In the genomic region with DNA sequence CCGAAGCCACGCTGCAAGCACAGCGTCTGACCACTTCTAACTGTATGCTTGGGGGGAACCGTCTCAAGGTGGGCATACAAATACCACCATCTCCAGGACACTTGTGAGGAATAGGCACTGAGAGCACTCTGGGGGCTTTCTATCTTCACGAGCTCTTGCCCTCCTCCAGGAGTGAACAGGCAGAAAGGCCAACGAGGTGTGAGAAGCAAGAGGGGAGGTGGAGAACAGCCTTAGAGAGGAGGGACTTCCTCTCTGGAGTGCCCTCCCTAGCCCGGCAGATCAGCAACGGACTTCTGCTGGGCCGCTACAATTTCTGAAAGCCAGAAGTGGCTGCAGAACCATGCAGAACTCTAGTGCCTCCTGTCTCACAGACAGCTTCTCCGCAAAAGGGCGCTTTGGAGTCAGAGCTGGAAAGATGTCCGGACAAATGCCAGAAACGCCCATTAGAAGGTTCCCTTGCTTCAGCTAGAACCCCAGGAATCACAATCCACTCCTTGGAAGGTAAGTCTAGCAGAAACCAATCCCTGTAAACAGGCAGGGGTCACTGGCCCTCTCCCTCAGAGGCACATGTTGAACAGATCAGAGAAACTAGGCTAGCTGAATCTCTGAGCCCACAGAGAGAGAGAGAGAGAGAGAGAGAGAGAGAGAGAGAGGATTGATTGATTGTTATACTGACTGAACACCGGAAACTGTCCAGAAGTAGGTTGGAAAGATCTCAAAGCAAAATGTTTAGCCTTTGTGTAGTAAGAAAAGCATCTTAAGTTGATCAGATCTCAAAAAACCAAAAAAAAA, we compare ENCODE assay signal across 10 mouse cellular contexts. TPM values are rescaled to one million over a fixed set of nuclear protein-coding genes. Genes with fewer than 3 reads are reported as not detected.
DNase-seq lines count a peak whose midpoint lies in the region; ATAC-seq and TF ChIP-seq lines count a peak whose summit lies in the region.
"Had no signal": no experiment of that assay in that cellular context is flagged by ENCODE, and none has a peak within 500 bp of the region (broad histone marks: within the 10 kb centered on the region; RNA-seq: fewer than 3 reads in every experiment).

No protein-coding gene starts in this region.

- H3K9ac ChIP-seq in hindbrain, embryonic 11.5 days (ENCODE audit: low read depth, low read length), result no peak overlapping the region

- 0 out of 2 replicates have a peak overlapping the region, but pooled peaks have one; percentile 5 for H3K4me2 ChIP-seq in hindbrain, embryonic 11.5 days (replicated peaks; ENCODE audit: low read depth, low read length)

- H3K27me3 ChIP-seq in kidney, adult 2 months (replicated peaks; ENCODE audit: control insufficient read depth, insufficient read depth, low read length), result no peaks in the 10 kb centered on the region
- H3K27me3 ChIP-seq in G1E (ENCODE audit: insufficient read depth, low read length), result no peaks in the 10 kb centered on the region
- H3K27me3 ChIP-seq in hindbrain, embryonic 11.5 days (ENCODE audit: control insufficient read depth, insufficient read depth, low read length), result no peaks in the 10 kb centered on the region

- peak; percentile 52 for DNase-seq in kidney, adult 2 months
- no peak for DNase-seq in kidney, adult 18-20 months
- peak; percentile 58 for DNase-seq in G1E (ENCODE audit: low spot score)
- no peak for DNase-seq in hindbrain, embryonic 11.5 days (ENCODE audit: low spot score)
- no peak for DNase-seq in cerebellum, postnatal 14 days
- no peak for DNase-seq in frontal cortex, postnatal 10 days (ENCODE audit: low spot score in 2 of 2)

- 44% methylated on average over 14 of the region's 14 CpGs for WGBS in kidney, adult 2 months
- 84% methylated on average over 14 of the region's 14 CpGs for WGBS in hindbrain, embryonic 11.5 days
- whole genome bisulfite sequencing in macrophage (ENCODE audit: missing documents), result 13% methylated on average over 14 of the region's 14 CpGs

- no peak for TF ChIP-seq POLR2A in kidney, adult 2 months (IDR thresholded peaks at IDR 0.05; ENCODE audit: low read depth, low read length)

- H3K9me3 ChIP-seq in G1E (replicated peaks), result no peaks in the 10 kb centered on the region
- H3K9me3 ChIP-seq in hindbrain, embryonic 11.5 days (ENCODE audit: control insufficient read depth, low read length), result no peaks in the 10 kb centered on the region

- H3K4me3 ChIP-seq in kidney, adult 2 months (ENCODE audit: insufficient read depth, low read depth, low read length), result peak overlapping the region; percentile 21
- H3K4me3 ChIP-seq in G1E (ENCODE audit: low read depth, low read length) (peak overlapping the region; percentile 97), macrophage (ENCODE audit: inconsistent target) (peak overlapping the region; percentile 100)
- no peak overlapping the region for H3K4me3 ChIP-seq in hindbrain, embryonic 11.5 days (ENCODE audit: low read depth, low read length)

- no peak for TF ChIP-seq CTCF in kidney, adult 2 months (conservative IDR thresholded peaks at IDR 0.05; ENCODE audit: insufficient read depth, insufficient read length, low read depth, low read length)
- no peak for TF ChIP-seq CTCF in G1E (IDR thresholded peaks at IDR 0.05; ENCODE audit: low read depth, low read length)

- no peak for ATAC-seq in G1E (ENCODE audit: extremely low read depth, insufficient number of reproducible peaks, low FRiP score, poor library complexity, severe bottlenecking)
- no peak for ATAC-seq in hindbrain, embryonic 11.5 days (ENCODE audit: low FRiP score)
- ATAC-seq in activated CD4-positive, CD25-positive, alpha-beta regulatory T cell, adult 4 months, result no peak

- H3K79me2 ChIP-seq in macrophage (ENCODE audit: inconsistent target), result peaks cover 69% of the 10 kb centered on the region

- H3K4me1 ChIP-seq in kidney, adult 2 months (ENCODE audit: control insufficient read depth, insufficient read depth, low read length), result peaks cover 26% of the 10 kb centered on the region
- peaks cover 67% of the 10 kb centered on the region for H3K4me1 ChIP-seq in G1E (ENCODE audit: insufficient read depth, low read depth, low read length)
- peaks cover 3% of the 10 kb centered on the region; the same call in 1 of the 2 replicates for H3K4me1 ChIP-seq in hindbrain, embryonic 11.5 days (replicated peaks; ENCODE audit: control insufficient read depth, insufficient read depth, low read length)

- no peaks in the 10 kb centered on the region for H3K36me3 ChIP-seq in kidney, adult 2 months (ENCODE audit: control insufficient read depth, insufficient read depth, low read length)
- H3K36me3 ChIP-seq in G1E (replicated peaks), result peaks cover 49% of the 10 kb centered on the region
- H3K36me3 ChIP-seq in hindbrain, embryonic 11.5 days (ENCODE audit: control insufficient read depth, insufficient read depth, low read length), result 0 out of 2 replicates have a peak, but pooled peaks cover 2% of the 10 kb centered on the region
- H3K36me3 ChIP-seq in macrophage (ENCODE audit: inconsistent target), result no peaks in the 10 kb centered on the region; the same call in 1 of the 2 replicates

- H3K27ac ChIP-seq in kidney, adult 2 months (ENCODE audit: insufficient read depth, low read depth, low read length), result peak overlapping the region; percentile 81
- H3K27ac ChIP-seq in hindbrain, embryonic 11.5 days (ENCODE audit: low read depth, low read length), result no peak overlapping the region
- peak overlapping the region; percentile 99 for H3K27ac ChIP-seq in macrophage
- H3K27ac ChIP-seq: left cerebral cortex, adult 2 months had no signal

RNA-seq across cellular contexts. Expression of gene Rab5c, which starts 1.9 kb away (rescaled TPM):
- 445 and 472 TPM in 2 replicates for polyA plus RNA-seq in kidney, adult 2 months (2012; rRNA removed)
- total RNA-seq in G1E (2014; fragmentation: Nextera tagmentation) (181 and 202 TPM in 2 replicates), G1E (2017) (153 and 173 TPM in 2 replicates)
- polyA plus RNA-seq in G1E (2012) (362 and 429 TPM in 2 replicates), macrophage (2018) (348 to 578 TPM (median 378 TPM) in 3 replicates)
- 76.6 and 87.5 TPM in 2 replicates for polyA plus RNA-seq in hindbrain, embryonic 11.5 days (2014; fragmentation: Nextera tagmentation; extraction: Ambion mirVana)
- 100 to 1,000 TPM in 1 of 26 experiments, 10 to 100 TPM in 25; 39.2 to 102 (median 64.6) TPM for total RNA-seq in macrophage (2018; cell fraction: chromatin; rRNA removed)
- total RNA-seq in macrophage (2018; cell fraction: cytosol; rRNA removed), result 100 to 1,000 TPM; 286 to 464 (median 359) TPM
- 100 to 1,000 TPM in 24 of 26 experiments, 10 to 100 TPM in 2; 81.7 to 239 (median 158) TPM for total RNA-seq in macrophage (2018; cell fraction: nucleus; rRNA removed)
- polyA plus RNA-seq in activated CD4-positive, CD25-positive, alpha-beta regulatory T cell, adult 4 months (2017; shearing (Covaris generic)), result 10 to 100 TPM; 29.0 to 44.1 TPM

RNA-seq across cellular contexts. Expression of gene Hspb9, which starts 22.5 kb away (rescaled TPM):
- 0.48 and 0.49 TPM in 2 replicates for polyA plus RNA-seq in kidney, adult 2 months (2012; rRNA removed)
- total RNA-seq in G1E (2014; fragmentation: Nextera tagmentation) (2.4 TPM in 1 of 2 replicates, not detected in the other), G1E (2017) (0.22 and 0.35 TPM in 2 replicates)
- polyA plus RNA-seq in G1E (2012) (0.55 and 0.61 TPM in 2 replicates), macrophage (2018) (not detected in 3 replicates)
- polyA plus RNA-seq in hindbrain, embryonic 11.5 days (2014; fragmentation: Nextera tagmentation; extraction: Ambion mirVana), result 0.50 and 0.82 TPM in 2 replicates
- total RNA-seq in macrophage (2018; cell fraction: chromatin; rRNA removed), result 1 to 10 TPM in 6 of 26 experiments, not detected in 20; 1.5 to 3.3 (median 1.7) TPM
- under 1 TPM in 10 of 26 experiments, not detected in 16; 0.25 to 0.92 (median 0.34) TPM for total RNA-seq in macrophage (2018; cell fraction: cytosol; rRNA removed)
- 1 to 10 TPM in 8 of 26 experiments, under 1 TPM in 1, not detected in 17; 0.99 to 5.3 (median 3.1) TPM for total RNA-seq in macrophage (2018; cell fraction: nucleus; rRNA removed)
- under 1 TPM; 0.70 to 0.78 TPM for polyA plus RNA-seq in activated CD4-positive, CD25-positive, alpha-beta regulatory T cell, adult 4 months (2017; shearing (Covaris generic))
- total RNA-seq: left cerebral cortex, adult 2 months had no signal
- polyA plus RNA-seq: brain, embryonic 14.5 days had no signal

RNA-seq across cellular contexts. Expression of gene Kcnh4, which starts 23.6 kb away (rescaled TPM):
- polyA plus RNA-seq in kidney, adult 2 months (2012; rRNA removed), result 0.04 and 0.08 TPM in 2 replicates
- total RNA-seq in G1E (2014; fragmentation: Nextera tagmentation) (not detected in 2 replicates), G1E (2017) (not detected in 2 replicates)
- polyA plus RNA-seq in G1E (2012) (not detected in 2 replicates), macrophage (2018) (not detected in 3 replicates)
- 3.8 and 5.7 TPM in 2 replicates for polyA plus RNA-seq in hindbrain, embryonic 11.5 days (2014; fragmentation: Nextera tagmentation; extraction: Ambion mirVana)
- total RNA-seq in macrophage (2018; cell fraction: chromatin; rRNA removed), result 1 to 10 TPM in 3 of 26 experiments, under 1 TPM in 18, not detected in 5; 0.18 to 3.5 (median 0.32) TPM
- total RNA-seq in macrophage (2018; cell fraction: cytosol; rRNA removed), result under 1 TPM in 14 of 26 experiments, not detected in 12; 0.03 to 0.52 (median 0.06) TPM
- 1 to 10 TPM in 3 of 26 experiments, under 1 TPM in 12, not detected in 11; 0.10 to 2.2 (median 0.30) TPM for total RNA-seq in macrophage (2018; cell fraction: nucleus; rRNA removed)
- under 1 TPM; 0.11 to 0.34 TPM for polyA plus RNA-seq in activated CD4-positive, CD25-positive, alpha-beta regulatory T cell, adult 4 months (2017; shearing (Covaris generic))

RNA-seq across cellular contexts. Expression of gene Kat2a, which starts 23.9 kb away (rescaled TPM):
- polyA plus RNA-seq in kidney, adult 2 months (2012; rRNA removed), result 25.9 and 29.0 TPM in 2 replicates
- total RNA-seq in G1E (2014; fragmentation: Nextera tagmentation) (46.8 and 47.0 TPM in 2 replicates), G1E (2017) (17.9 and 18.8 TPM in 2 replicates)
- polyA plus RNA-seq in G1E (2012) (93.4 and 94.2 TPM in 2 replicates), macrophage (2018) (22.4 to 41.0 TPM (median 23.3 TPM) in 3 replicates)
- 47.2 and 50.3 TPM in 2 replicates for polyA plus RNA-seq in hindbrain, embryonic 11.5 days (2014; fragmentation: Nextera tagmentation; extraction: Ambion mirVana)
- total RNA-seq in macrophage (2018; cell fraction: chromatin; rRNA removed), result 10 to 100 TPM; 35.6 to 91.5 (median 59.1) TPM
- total RNA-seq in macrophage (2018; cell fraction: cytosol; rRNA removed), result 10 to 100 TPM; 11.8 to 23.7 (median 19.2) TPM
- 10 to 100 TPM; 16.9 to 85.9 (median 40.5) TPM for total RNA-seq in macrophage (2018; cell fraction: nucleus; rRNA removed)
- 10 to 100 TPM; 11.2 to 13.3 TPM for polyA plus RNA-seq in activated CD4-positive, CD25-positive, alpha-beta regulatory T cell, adult 4 months (2017; shearing (Covaris generic))

RNA-seq across cellular contexts. Expression of gene Hcrt, which starts 26.6 kb away (rescaled TPM):
- polyA plus RNA-seq in kidney, adult 2 months (2012; rRNA removed), result not detected in 2 replicates
- total RNA-seq in G1E (2014; fragmentation: Nextera tagmentation) (not detected in 2 replicates), G1E (2017) (not detected in 2 replicates)
- polyA plus RNA-seq in G1E (2012) (not detected in 2 replicates), macrophage (2018) (not detected in 3 replicates)
- polyA plus RNA-seq in hindbrain, embryonic 11.5 days (2014; fragmentation: Nextera tagmentation; extraction: Ambion mirVana), result not detected in 2 replicates
- total RNA-seq in macrophage (2018; cell fraction: chromatin; rRNA removed), result not detected
- total RNA-seq in macrophage (2018; cell fraction: cytosol; rRNA removed), result not detected
- total RNA-seq in macrophage (2018; cell fraction: nucleus; rRNA removed), result not detected
- polyA plus RNA-seq in activated CD4-positive, CD25-positive, alpha-beta regulatory T cell, adult 4 months (2017; shearing (Covaris generic)), result not detected
- total RNA-seq: left cerebral cortex, adult 2 months had no signal

Comparison
In these comparisons a context has a peak if more than half of its experiments do, and no peak if none do; other contexts are left out.
1. DNase-seq: peak in kidney, adult 2 months (single experiment) and G1E (single experiment); none in kidney, adult 18-20 months (single experiment), hindbrain, embryonic 11.5 days (single experiment), cerebellum, postnatal 14 days (0 of 2) and frontal cortex, postnatal 10 days (0 of 2).